Mouse (Mus musculus) hindbrain, embryonic 11.5 days (tissue): ENCODE data around the gene Gad2. TPM values are rescaled to one million over a fixed set of nuclear protein-coding genes. Genes with fewer than 3 reads are reported as not detected.

Experiments used
- ATAC-seq: fragments of 200-750 bp; cut with Nextera tagmentation; 2 replicates; pipeline ENCODE4 v1.8.0; 2017; ENCODE audit warnings: mild to moderate bottlenecking, moderate TSS enrichment, moderate library complexity; ENCODE audit not compliant: low FRiP score
- DNase-seq: peaks from one replicate; pipeline ENCODE4 v3.0.0-alpha.2; 2015; ENCODE audit warnings: low spot score
- H3K27ac ChIP-seq: fragments of 300-500 bp; sonication (generic); 2 replicates; pipeline ENCODE4 v1.5.1; 2014; ENCODE audit warnings: mild to moderate bottlenecking, low read depth, low read length
- H3K27me3 ChIP-seq: fragments of 300-500 bp; sonication (generic); 2 replicates; pipeline ENCODE4 v1.6.1; 2014; ENCODE audit warnings: mild to moderate bottlenecking, low read length, moderate library complexity, mixed read lengths; ENCODE audit not compliant: control insufficient read depth, insufficient read depth
- H3K36me3 ChIP-seq: fragments of 300-500 bp; sonication (generic); 2 replicates; pipeline ENCODE4 v1.6.1; 2014; ENCODE audit warnings: mild to moderate bottlenecking, low read length, moderate library complexity, mixed read lengths; ENCODE audit not compliant: control insufficient read depth, insufficient read depth
- H3K4me1 ChIP-seq: fragments of 300-500 bp; sonication (generic); replicated peaks from 2 replicates; pipeline ENCODE4 v1.6.1; 2014; ENCODE audit warnings: low read length, mixed read lengths; ENCODE audit not compliant: control insufficient read depth, insufficient read depth
- H3K4me2 ChIP-seq: fragments of 300-500 bp; sonication (generic); replicated peaks from 2 replicates; pipeline ENCODE4 v1.6.1; 2014; ENCODE audit warnings: mild to moderate bottlenecking, low read depth, low read length
- H3K4me3 ChIP-seq: fragments of 300-500 bp; sonication (generic); 2 replicates; pipeline ENCODE4 v1.5.1; 2014; ENCODE audit warnings: low read depth, low read length
- H3K9ac ChIP-seq: fragments of 300-500 bp; sonication (generic); 2 replicates; pipeline ENCODE4 v1.6.1; 2014; ENCODE audit warnings: low read depth, low read length
- H3K9me3 ChIP-seq: fragments of 300-500 bp; sonication (generic); 2 replicates; pipeline ENCODE4 v1.6.1; 2016; ENCODE audit warnings: low read length; ENCODE audit not compliant: control insufficient read depth
- WGBS: fragments of 180-500 bp; shearing (Covaris S2); extraction: QIAGEN DNeasy Blood & Tissue Kit; methylation state at CpG from one replicate; pipeline ENCODE4 v1.1.7; 2014; 5-methylcytosine and 5-hydroxymethylcytosine counted together
- polyA plus RNA-seq: library from polyadenylated mRNA; unstranded; fragments of >200 nt; fragmentation: Nextera tagmentation; extraction: Ambion mirVana; gene quantifications from 2 replicates; pipeline ENCODE4 v1.2.1, GENCODE M21; 2014

The Gad2 gene
- polyA plus RNA-seq, 1 experiment from 2014 or later: 25.5 TPM

- 92% methylated on average over 1 of the region's 1 CpGs for WGBS
Measured at GRCm38 (mm10) chr2:22739369-22739768, 117.4 kb downstream of the Gad2 start.

DNA sequence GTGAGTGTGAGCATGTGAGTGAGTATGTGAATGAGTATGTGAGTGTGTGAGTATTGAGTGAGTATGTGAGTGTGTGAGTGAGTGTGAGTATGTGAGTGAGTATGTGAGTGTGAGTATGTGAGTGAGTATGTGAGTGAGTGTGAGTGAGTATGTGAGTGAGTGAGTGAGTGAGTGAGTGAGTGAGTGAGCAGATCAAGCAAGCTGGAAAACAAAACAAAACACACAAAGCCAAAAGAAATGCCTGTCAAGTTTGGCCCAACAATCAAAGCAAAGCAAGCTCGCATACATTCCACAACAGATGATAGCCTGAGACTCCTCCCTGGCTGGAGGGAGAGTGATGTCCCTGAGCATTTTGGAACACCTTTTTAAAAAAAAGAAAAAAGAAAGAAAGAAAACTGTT, 118.4 kb downstream of the Gad2 start:
- Histone ChIP-seq H3K4me2 (no peak overlapping the region), H3K9me3 (no peaks in the 10 kb centered on the region), H3K27me3 (no peaks in the 10 kb centered on the region; the same call in 1 of the 2 replicates), H3K36me3 (no peaks in the 10 kb centered on the region), H3K9ac (no peak overlapping the region), H3K4me3 (no peak overlapping the region), H3K27ac (no peak overlapping the region), H3K4me1 (no peaks in the 10 kb centered on the region)
- WGBS: 74% methylated on average over 1 of the region's 1 CpGs
- ATAC-seq (no peak), DNase-seq (no peak)

More at GRCm38 (mm10) chr2:22739369-22739768, 117.4 kb downstream of the Gad2 start:
- no peaks in the 10 kb centered on the region for H3K9me3 ChIP-seq
- H3K36me3 ChIP-seq: no peaks in the 10 kb centered on the region
- H3K4me2 ChIP-seq: no peak overlapping the region
- peak; percentile 37 for DNase-seq
- H3K4me1 ChIP-seq: no peaks in the 10 kb centered on the region
- H3K27me3 ChIP-seq: no peaks in the 10 kb centered on the region
- no peak overlapping the region for H3K27ac ChIP-seq
- ATAC-seq: no peak
- no peak overlapping the region for H3K9ac ChIP-seq
- H3K4me3 ChIP-seq: no peak overlapping the region

DNA sequence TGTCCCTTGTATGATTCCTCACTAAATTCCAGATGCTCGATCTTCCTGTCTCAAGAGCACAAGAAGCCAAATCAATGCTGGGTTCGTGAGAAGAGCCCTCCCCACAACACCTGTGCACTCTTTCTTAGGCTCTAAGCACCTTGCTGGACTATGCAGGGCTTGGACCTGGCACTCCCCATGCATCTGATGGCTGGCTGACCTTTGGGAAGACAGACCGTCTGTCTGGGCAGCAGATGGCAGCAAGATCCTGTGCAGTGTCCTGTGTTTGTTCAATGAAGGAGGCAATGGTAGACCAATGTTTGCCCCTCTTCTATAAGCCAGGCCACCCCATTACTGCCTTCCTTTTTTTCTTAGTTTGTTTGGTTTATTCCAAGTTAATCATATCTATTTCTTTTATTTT, 119.2 kb downstream of the Gad2 start:
- H3K9me3 ChIP-seq: no peaks in the 10 kb centered on the region
- no peak overlapping the region for H3K4me3 ChIP-seq
- no peak overlapping the region for H3K9ac ChIP-seq
- no peaks in the 10 kb centered on the region for H3K4me1 ChIP-seq
- WGBS: 65% methylated on average over 3 of the region's 3 CpGs
- no peak for ATAC-seq
- no peak for DNase-seq
- H3K4me2 ChIP-seq: no peak overlapping the region
- no peaks in the 10 kb centered on the region for H3K36me3 ChIP-seq
- no peaks in the 10 kb centered on the region; the same call in 1 of the 2 replicates for H3K27me3 ChIP-seq
- no peak overlapping the region for H3K27ac ChIP-seq

Other genes with a start within 250 kb of the Gad2 start
- 0.81 and 1.2 TPM in 2 replicates for gene Apbb1ip, start 151.9 kb downstream of the Gad2 start, polyA plus RNA-seq